Mouse (Mus musculus) erythroblast, embryonic 14.5 days (primary cell): ENCODE data around the gene Rbfox2.

Experiments
- GATA1 ChIP-seq: IDR thresholded peaks from 2 replicates; pipeline ENCODE4 v1.6.1; 2012; ENCODE audit warnings: low read length, inconsistent platforms, mixed read lengths
- TAL1 ChIP-seq: IDR thresholded peaks from 3 replicates; pipeline ENCODE4 v1.6.1; 2012; ENCODE audit warnings: low read length, inconsistent platforms, mixed read lengths

GRCm38 (mm10) chr15:77276838-77277725, 29.7 kb downstream of the Rbfox2 start:
- no peak for TF ChIP-seq GATA1
- no peak for TF ChIP-seq TAL1
